Mouse (Mus musculus) CH12.LX (cell line): ENCODE data around the gene Zdhhc23. TPM values are rescaled to one million over a fixed set of nuclear protein-coding genes. Genes with fewer than 3 reads are reported as not detected.

ENCODE experiments used
- DNase-seq: peaks from one replicate; pipeline ENCODE4 v3.0.0-alpha.2; 2013; ENCODE audit errors: extremely low read depth
- H3K27ac ChIP-seq: 2 replicates; pipeline ENCODE4 v1.5.1; 2012; ENCODE audit warnings: low read depth, mild to moderate bottlenecking, control low read depth, moderate library complexity; ENCODE audit not compliant: insufficient read depth
- H3K27me3 ChIP-seq: replicated peaks from 2 replicates; pipeline ENCODE3; 2012; ENCODE audit warnings: inconsistent platforms
- H3K36me3 ChIP-seq, 2 experiments: replicated peaks in 1 of 2; 2 replicates each; pipeline versions ENCODE3 to v1.6.1; 2012; ENCODE audit warnings: inconsistent platforms in 1 of 2, low read length in 1 of 2, mild to moderate bottlenecking in 1 of 2, mixed read lengths in 1 of 2, moderate library complexity in 1 of 2; ENCODE audit not compliant: control insufficient read depth in 1 of 2, insufficient read depth in 1 of 2
- H3K4me1 ChIP-seq, 2 experiments: 2 replicates each; pipeline ENCODE4 v1.6.1; 2012; ENCODE audit warnings: inconsistent platforms in 1 of 2, moderate library complexity in 1 of 2; ENCODE audit not compliant: insufficient read depth in 2 of 2, control insufficient read depth in 1 of 2
- H3K4me2 ChIP-seq: 2 replicates; pipeline ENCODE4 v1.6.1; 2012; ENCODE audit warnings: low read depth, mild to moderate bottlenecking, control low read depth; ENCODE audit not compliant: poor library complexity, insufficient read depth, severe bottlenecking
- H3K4me3 ChIP-seq, 3 experiments: fragments of 150-350 bp in 1 of 3; sonication (generic) in 1 of 3; replicated peaks in 1 of 3; 2 replicates each; pipeline versions ENCODE3 to v1.5.1; 2011 to 2012; ENCODE audit warnings: low read depth in 2 of 3, low read length in 2 of 3, mild to moderate bottlenecking in 2 of 3, moderate library complexity in 2 of 3, control low read depth in 1 of 3, improper control_type of control experiment in 1 of 3, inconsistent platforms in 1 of 3, mixed read lengths in 1 of 3; ENCODE audit not compliant: poor library complexity in 1 of 3
- H3K79me2 ChIP-seq: replicated peaks from 2 replicates; pipeline ENCODE4 v1.6.1; 2012; ENCODE audit warnings: mild to moderate bottlenecking, moderate library complexity; ENCODE audit not compliant: control insufficient read depth, poor library complexity, insufficient read depth, severe bottlenecking; ENCODE audit errors: extremely low read depth
- H3K9ac ChIP-seq: 2 replicates; pipeline ENCODE4 v1.6.1; 2012; ENCODE audit warnings: low read depth, mild to moderate bottlenecking, control low read depth, moderate library complexity; ENCODE audit not compliant: insufficient read depth
- H3K9me3 ChIP-seq: replicated peaks from 2 replicates; pipeline ENCODE3; 2012; ENCODE audit warnings: low read length, inconsistent platforms, mixed read lengths
- ELF1 ChIP-seq: IDR thresholded peaks from 2 replicates; pipeline ENCODE4 v1.6.1; 2014; ENCODE audit warnings: low read depth, mild to moderate bottlenecking, inconsistent platforms, low read length, improper control_type of control experiment
- EP300 ChIP-seq: IDR thresholded peaks from 2 replicates; pipeline ENCODE4 v1.6.1; 2011; ENCODE audit warnings: low read length, improper control_type of control experiment
- ETS1 ChIP-seq: conservative IDR thresholded peaks from 2 replicates; pipeline ENCODE4 v1.6.1; 2012; ENCODE audit warnings: low read depth, mild to moderate bottlenecking, inconsistent platforms, low read length, improper control_type of control experiment, moderate library complexity
- GABPA ChIP-seq: IDR thresholded peaks from 2 replicates; pipeline ENCODE4 v1.6.1; 2012; ENCODE audit warnings: low read depth, low read length, improper control_type of control experiment, inconsistent platforms; ENCODE audit not compliant: insufficient replicate concordance
- JUN ChIP-seq: IDR thresholded peaks from 2 replicates; pipeline ENCODE4 v1.6.1; 2011; ENCODE audit warnings: low read depth, mild to moderate bottlenecking, low read length, improper control_type of control experiment, moderate library complexity; ENCODE audit not compliant: insufficient read depth
- JUND ChIP-seq: conservative IDR thresholded peaks from 2 replicates; pipeline ENCODE4 v1.6.1; 2011; ENCODE audit warnings: low read depth, low read length, improper control_type of control experiment
- KAT2A ChIP-seq: IDR thresholded peaks from 2 replicates; pipeline ENCODE4 v1.6.1; 2012; ENCODE audit warnings: low read length, improper control_type of control experiment, inconsistent platforms; ENCODE audit not compliant: insufficient replicate concordance
- MAX ChIP-seq: IDR thresholded peaks from 2 replicates; pipeline ENCODE4 v1.6.1; 2011; ENCODE audit warnings: low read length, improper control_type of control experiment
- MAZ ChIP-seq: IDR thresholded peaks from 2 replicates; pipeline ENCODE4 v1.6.1; 2012; ENCODE audit warnings: low read depth, mild to moderate bottlenecking, inconsistent platforms, low read length, improper control_type of control experiment, moderate library complexity
- NELFE ChIP-seq: IDR thresholded peaks from 2 replicates; pipeline ENCODE4 v1.6.1; 2011; ENCODE audit warnings: low read depth, low read length, improper control_type of control experiment
- NRF1 ChIP-seq: IDR thresholded peaks from 2 replicates; pipeline ENCODE4 v1.6.1; 2014; ENCODE audit warnings: low read depth, mild to moderate bottlenecking, inconsistent platforms, low read length, improper control_type of control experiment, moderate library complexity
- PAX5 ChIP-seq: IDR thresholded peaks from 2 replicates; pipeline ENCODE4 v1.6.1; 2012; ENCODE audit warnings: low read length, inconsistent platforms, mixed read lengths
- POLR2AphosphoS2 ChIP-seq: IDR thresholded peaks from 2 replicates; pipeline ENCODE4 v1.6.1; 2011; ENCODE audit warnings: low read depth, low read length, improper control_type of control experiment
- RAD21 ChIP-seq: IDR thresholded peaks from 2 replicates; pipeline ENCODE4 v1.6.1; 2011; ENCODE audit warnings: low read depth, mild to moderate bottlenecking, low read length, improper control_type of control experiment, moderate library complexity
- RCOR1 ChIP-seq: conservative IDR thresholded peaks from 2 replicates; pipeline ENCODE4 v1.6.1; 2012; ENCODE audit warnings: low read depth, mild to moderate bottlenecking, inconsistent platforms, low read length, improper control_type of control experiment
- SIN3A ChIP-seq: IDR thresholded peaks from 2 replicates; pipeline ENCODE4 v1.6.1; 2012; ENCODE audit warnings: low read length, improper control_type of control experiment, inconsistent platforms
- TCF12 ChIP-seq: IDR thresholded peaks from 2 replicates; pipeline ENCODE4 v1.6.1; 2014; ENCODE audit warnings: low read depth, mild to moderate bottlenecking, inconsistent platforms, low read length, improper control_type of control experiment
- USF1 ChIP-seq: IDR thresholded peaks from 2 replicates; pipeline ENCODE4 v1.6.1; 2014; ENCODE audit warnings: low read depth, mild to moderate bottlenecking, inconsistent platforms, low read length, improper control_type of control experiment
- ZMIZ1 ChIP-seq: IDR thresholded peaks from 2 replicates; pipeline ENCODE4 v1.6.1; 2012; ENCODE audit warnings: low read depth, mild to moderate bottlenecking, inconsistent platforms, low read length, improper control_type of control experiment
- ZNF384 ChIP-seq: IDR thresholded peaks from 2 replicates; pipeline ENCODE4 v1.6.1; 2012; ENCODE audit warnings: low read depth, low read length, improper control_type of control experiment, inconsistent platforms
- dilution Hi-C: fragments of 300-500 bp; cut with MboI; formaldehyde crosslinking; loops from 2 replicates; pipeline ENCODE4 v1.14.3; 2020; ENCODE audit warnings: low sequenced_read_pairs; ENCODE audit not compliant: extremely low pct_unique_long_range_greater_than_20kb, extremely low pct_ligation_motif_present
- in situ Hi-C: fragments of 300-500 bp; cut with MboI; formaldehyde crosslinking; loops from 3 replicates; pipeline ENCODE4 v1.14.3; 2019; ENCODE audit warnings: low sequenced_read_pairs, low pct_ligation_motif_present, low pct_unique_long_range_greater_than_20kb, mixed read lengths
- polyA plus RNA-seq: library from polyadenylated mRNA; unstranded; fragments of >175 nt; gene quantifications from 2 replicates; pipeline ENCODE4 v1.2.1, GENCODE M21; 2012; ENCODE audit warnings: low read depth; ENCODE audit not compliant: insufficient read length
- total RNA-seq, 2 experiments: library from RNA; depleted of rRNA; stranded (reverse); fragments of 300-350 nt in 1 of 2; fragments of >200 nt in 1 of 2; gene quantifications; 2 replicates each; pipeline ENCODE4 v1.2.3; 2012 to 2014

Gene Zdhhc23
- total and polyA plus RNA-seq, 3 experiments, result 0.20 to 0.68 (median 0.46) TPM

GRCm38 (mm10) chr16:43933041-43933440, 46.5 kb downstream of the Zdhhc23 start:
- Histone ChIP-seq H3K9ac (no peak overlapping the region), H3K9me3 (no peaks in the 10 kb centered on the region), H3K36me3 (peaks cover 0 to 39% of the 10 kb centered on the region in 2 experiments), H3K27ac (no peak overlapping the region), H3K27me3 (no peaks in the 10 kb centered on the region), H3K4me3 (no peak overlapping the region), H3K4me2 (no peak overlapping the region), H3K79me2 (no peaks in the 10 kb centered on the region), H3K4me1 (no peaks in the 10 kb centered on the region)
- in situ Hi-C loops (no loop called here), dilution Hi-C loops (no loop called here)
- no peak for DNase-seq
- no peak for TF ChIP-seq TCF12
- TF ChIP-seq GABPA, result no peak
- no peak for TF ChIP-seq RCOR1
- TF ChIP-seq PAX5, result no peak
- TF ChIP-seq ETS1, result no peak
- TF ChIP-seq USF1, result no peak
- no peak for TF ChIP-seq NELFE
- no peak for TF ChIP-seq EP300

GRCm38 (mm10) chr16:43932319-43932718, 47.3 kb downstream of the Zdhhc23 start:
- in situ Hi-C loops (no loop called here), dilution Hi-C loops (no loop called here)
- Histone ChIP-seq H3K4me2 (no peak overlapping the region), H3K36me3 (peaks cover 0 to 37% of the 10 kb centered on the region in 2 experiments), H3K27me3 (no peaks in the 10 kb centered on the region), H3K4me3 (no peak overlapping the region), H3K9ac (no peak overlapping the region), H3K79me2 (no peaks in the 10 kb centered on the region), H3K27ac (no peak overlapping the region), H3K9me3 (no peaks in the 10 kb centered on the region), H3K4me1 (no peaks in the 10 kb centered on the region)
- TF ChIP-seq NELFE, result no peak
- TF ChIP-seq MAX, result no peak
- TF ChIP-seq ZMIZ1, result no peak
- TF ChIP-seq MAZ, result no peak
- no peak for TF ChIP-seq NRF1
- no peak for TF ChIP-seq JUN
- no peak for DNase-seq

- no peak overlapping the region for H3K27ac ChIP-seq
- no peak for TF ChIP-seq KAT2A
- TF ChIP-seq ELF1, result no peak
- no peak for TF ChIP-seq POLR2AphosphoS2
- no peak for TF ChIP-seq NELFE
- no peak for TF ChIP-seq GABPA
- no peak for TF ChIP-seq JUND
- no peak for TF ChIP-seq EP300
- TF ChIP-seq RCOR1, result no peak
- no peak for TF ChIP-seq SIN3A
- no peak for TF ChIP-seq RAD21
- TF ChIP-seq ZNF384, result no peak
- H3K27me3 ChIP-seq, result no peaks in the 10 kb centered on the region
- H3K9me3 ChIP-seq, result no peaks in the 10 kb centered on the region
- no peaks in the 10 kb centered on the region for H3K4me1 ChIP-seq
- H3K4me2 ChIP-seq, result no peak overlapping the region
- H3K9ac ChIP-seq, result no peak overlapping the region
- H3K4me3 ChIP-seq, result no peak overlapping the region
- no peaks in the 10 kb centered on the region for H3K79me2 ChIP-seq
- in situ Hi-C loops (no loop called here), dilution Hi-C loops (no loop called here)
- no peak for DNase-seq
- peaks cover 0 to 44% of the 10 kb centered on the region in 2 experiments for H3K36me3 ChIP-seq
These were observed 48.1 kb downstream of the Zdhhc23 start for GRCm38 (mm10) chr16:43931502-43931901.
